Mouse (Mus musculus) liver, postnatal 0 days (tissue): ENCODE data around the gene Tap1. TPM values are rescaled to one million over a fixed set of nuclear protein-coding genes. Genes with fewer than 3 reads are reported as not detected.

Experiments
- ATAC-seq: fragments of 200-750 bp; cut with Nextera tagmentation; 2 replicates; pipeline ENCODE4 v1.8.0; 2017; ENCODE audit warnings: mild to moderate bottlenecking, moderate library complexity
- DNase-seq: peaks from one replicate; pipeline ENCODE4 v3.0.0-alpha.2; 2016
- H3K27ac ChIP-seq: fragments of 300-500 bp; sonication (generic); 2 replicates; pipeline ENCODE4 v1.5.1; 2014; ENCODE audit warnings: antibody characterized with exemption, moderate library complexity, mild to moderate bottlenecking, low read depth
- H3K27me3 ChIP-seq: fragments of 300-500 bp; sonication (generic); 2 replicates; pipeline ENCODE4 v1.6.1; 2014; ENCODE audit warnings: low read length, control low read depth, mixed read lengths; ENCODE audit not compliant: insufficient read depth
- H3K36me3 ChIP-seq: fragments of 300-500 bp; sonication (generic); replicated peaks from 2 replicates; pipeline ENCODE4 v1.6.1; 2014; ENCODE audit warnings: mild to moderate bottlenecking, control low read depth, low read length, moderate library complexity, mixed read lengths; ENCODE audit not compliant: insufficient read depth
- H3K4me1 ChIP-seq: fragments of 300-500 bp; sonication (generic); 2 replicates; pipeline ENCODE4 v1.6.1; 2014; ENCODE audit warnings: antibody characterized with exemption, mild to moderate bottlenecking, control low read depth; ENCODE audit not compliant: insufficient read depth
- H3K4me2 ChIP-seq: fragments of 300-500 bp; sonication (generic); 2 replicates; pipeline ENCODE4 v1.6.1; 2014; ENCODE audit warnings: low read depth, mild to moderate bottlenecking, low read length, moderate library complexity, mixed read lengths
- H3K4me3 ChIP-seq: fragments of 300-500 bp; sonication (generic); 2 replicates; pipeline ENCODE4 v1.5.1; 2014; ENCODE audit warnings: low read depth, low read length
- H3K9ac ChIP-seq: fragments of 300-500 bp; sonication (generic); replicated peaks from 2 replicates; pipeline ENCODE4 v1.6.1; 2014; ENCODE audit warnings: mild to moderate bottlenecking, moderate library complexity
- H3K9me3 ChIP-seq: fragments of 300-500 bp; sonication (generic); 2 replicates; pipeline ENCODE4 v1.6.1; 2016; ENCODE audit warnings: mild to moderate bottlenecking, control low read depth, low read length, mixed read lengths
- CTCF ChIP-seq: sonication (generic); IDR thresholded peaks from 2 replicates; pipeline ENCODE4 v1.5.1; 2016; ENCODE audit warnings: antibody characterized with exemption, low read depth
- EP300 ChIP-seq: IDR thresholded peaks from 2 replicates; pipeline ENCODE4 v1.6.1; 2016; ENCODE audit warnings: antibody characterized with exemption, low read depth, mild to moderate bottlenecking
- WGBS: fragments of 180-500 bp; shearing (Covaris S2); extraction: QIAGEN DNeasy Blood & Tissue Kit; methylation state at CpG from one replicate; pipeline ENCODE4 v1.1.7; 2014; ENCODE audit not compliant: insufficient replicate concordance; 5-methylcytosine and 5-hydroxymethylcytosine counted together
- polyA plus RNA-seq: library from polyadenylated mRNA; unstranded; fragments of >200 nt; fragmentation: Nextera tagmentation; extraction: Ambion mirVana; gene quantifications from 2 replicates; pipeline ENCODE4 v1.2.1, GENCODE M21; 2015

Tap1 gene
- polyA plus RNA-seq, 1 experiment from 2014 or later = 8.8 TPM

- ATAC-seq (peak; percentile 34), DNase-seq (peak; percentile 38)
- Histone ChIP-seq H3K9me3 (no peaks in the 10 kb centered on the region), H3K9ac (peak overlapping the region; percentile 83), H3K4me1 (peaks cover 7% of the 10 kb centered on the region), H3K36me3 (no peaks in the 10 kb centered on the region; the same call in 1 of the 2 replicates), H3K27me3 (no peaks in the 10 kb centered on the region), H3K4me2 (peak overlapping the region; percentile 97), H3K27ac (peak overlapping the region; percentile 69), H3K4me3 (peak overlapping the region; percentile 89)
- 0 out of 2 replicates have a peak, but pooled peaks have one; percentile 2 for TF ChIP-seq CTCF
- no peak for TF ChIP-seq EP300
- 12% methylated on average over 18 of the region's 18 CpGs for WGBS
Observed at GRCm38 (mm10) chr17:34205021-34205745, 17.8 kb downstream of the Tap1 start.

GRCm38 (mm10) chr17:34205746-34206176 is 18.4 kb downstream of the Tap1 start:
- 14% methylated on average over 9 of the region's 9 CpGs for WGBS
- H3K4me1 ChIP-seq = peaks cover 7% of the 10 kb centered on the region
- DNase-seq (peak; percentile 37), ATAC-seq (peak; percentile 58)
- no peaks in the 10 kb centered on the region; the same call in 1 of the 2 replicates for H3K36me3 ChIP-seq
- H3K27me3 ChIP-seq = no peaks in the 10 kb centered on the region
- H3K4me3 ChIP-seq = peak overlapping the region; percentile 89
- peak overlapping the region; percentile 97 for H3K4me2 ChIP-seq
- TF ChIP-seq EP300 (no peak), CTCF (peak; percentile 83)
- peak overlapping the region; percentile 83 for H3K9ac ChIP-seq
- peak overlapping the region; percentile 69 for H3K27ac ChIP-seq
- no peaks in the 10 kb centered on the region for H3K9me3 ChIP-seq

- Histone ChIP-seq H3K27me3 (no peaks in the 10 kb centered on the region), H3K9ac (no peak overlapping the region), H3K4me1 (peaks cover 7% of the 10 kb centered on the region), H3K4me3 (no peak overlapping the region), H3K9me3 (no peaks in the 10 kb centered on the region), H3K36me3 (no peaks in the 10 kb centered on the region; the same call in 1 of the 2 replicates), H3K4me2 (no peak overlapping the region), H3K27ac (no peak overlapping the region)
- TF ChIP-seq EP300 (no peak), CTCF (no peak)
- no peak for ATAC-seq
- 83% methylated on average over 5 of the region's 5 CpGs for WGBS
- no peak for DNase-seq
Observed at GRCm38 (mm10) chr17:34206731-34207130, 19.4 kb downstream of the Tap1 start.

GRCm38 (mm10) chr17:34207456-34207855 is 20.1 kb downstream of the Tap1 start:
- no peak overlapping the region for H3K27ac ChIP-seq
- TF ChIP-seq EP300 = no peak
- no peak for TF ChIP-seq CTCF
- DNase-seq (no peak), ATAC-seq (no peak)
- H3K9me3 ChIP-seq = no peaks in the 10 kb centered on the region
- peaks cover under 1% of the 10 kb centered on the region; the same call in 1 of the 2 replicates for H3K36me3 ChIP-seq
- no peak overlapping the region for H3K9ac ChIP-seq
- H3K4me3 ChIP-seq = no peak overlapping the region
- WGBS = 56% methylated on average over 3 of the region's 3 CpGs
- no peak overlapping the region for H3K4me2 ChIP-seq
- H3K27me3 ChIP-seq = no peaks in the 10 kb centered on the region
- H3K4me1 ChIP-seq = peaks cover 7% of the 10 kb centered on the region

GRCm38 (mm10) chr17:34207866-34208265 is 20.5 kb downstream of the Tap1 start:
- H3K9me3 ChIP-seq = no peaks in the 10 kb centered on the region
- H3K4me2 ChIP-seq = no peak overlapping the region
- H3K4me1 ChIP-seq = peaks cover 7% of the 10 kb centered on the region
- TF ChIP-seq EP300 (no peak), CTCF (no peak)
- peaks cover 3% of the 10 kb centered on the region for H3K36me3 ChIP-seq
- 94% methylated on average over 9 of the region's 9 CpGs for WGBS
- DNase-seq = no peak
- no peak for ATAC-seq
- H3K4me3 ChIP-seq = no peak overlapping the region
- H3K27me3 ChIP-seq = no peaks in the 10 kb centered on the region
- no peak overlapping the region for H3K9ac ChIP-seq
- H3K27ac ChIP-seq = no peak overlapping the region

GRCm38 (mm10) chr17:34208421-34208820 is 21.1 kb downstream of the Tap1 start:
- 44% methylated on average over 10 of the region's 10 CpGs for WGBS
- Histone ChIP-seq H3K4me2 (no peak overlapping the region), H3K4me1 (peaks cover 7% of the 10 kb centered on the region), H3K27me3 (no peaks in the 10 kb centered on the region), H3K36me3 (peaks cover 3% of the 10 kb centered on the region), H3K27ac (no peak overlapping the region), H3K4me3 (no peak overlapping the region), H3K9me3 (no peaks in the 10 kb centered on the region), H3K9ac (no peak overlapping the region)
- ATAC-seq (no peak), DNase-seq (no peak)
- TF ChIP-seq EP300 = no peak
- TF ChIP-seq CTCF = no peak
